Mouse (Mus musculus) frontal cortex, adult (tissue): ENCODE results near the gene Asic3.
A peak's percentile ranks its signal among the peaks of the same experiment; 100 is the strongest.

Source experiments
- ATAC-seq: cut with Nextera tagmentation; 2 replicates; pipeline ENCODE4 v1.9.2; 2017; ENCODE audit warnings: mild to moderate bottlenecking, moderate library complexity, mixed read lengths; ENCODE audit not compliant: low TSS enrichment

The Asic3 gene

GRCm38 (mm10) chr5:24451264-24452029 is 38.3 kb downstream of the Asic3 start:
- ATAC-seq: peak; percentile 34

GRCm38 (mm10) chr5:24452030-24452690 is 39.0 kb downstream of the Asic3 start, which contains the start of gene Agap3:
Gene Agap3, plus strand, starts transcription at chr5:24452177.
- ATAC-seq: peak; percentile 4; the same call in 1 of the 2 replicates

- peak; percentile 31 for ATAC-seq
Observed at GRCm38 (mm10) chr5:24452691-24453233, 39.6 kb downstream of the Asic3 start.

- ATAC-seq: no peak
Observed at GRCm38 (mm10) chr5:24453283-24453984, 40.2 kb downstream of the Asic3 start.

- ATAC-seq: no peak
Observed at GRCm38 (mm10) chr5:24453985-24454303, 40.8 kb downstream of the Asic3 start.

GRCm38 (mm10) chr5:24455076-24455475 is 41.9 kb downstream of the Asic3 start:
- ATAC-seq: no peak

GRCm38 (mm10) chr5:24455613-24456012 is 42.4 kb downstream of the Asic3 start:
- ATAC-seq: no peak

- ATAC-seq: no peak
Observed at GRCm38 (mm10) chr5:24466762-24467161, 53.6 kb downstream of the Asic3 start.
